Mouse (Mus musculus): ENCODE results near the gene Cryge.

- TF ChIP-seq CTCF (IDR thresholded peaks at IDR 0.05; ENCODE audit: low read depth): no peak
- TF ChIP-seq EP300 (IDR thresholded peaks at IDR 0.05; ENCODE audit: low read depth): no peak
Measured at GRCm38 (mm10) chr1:65075607-65076006, 24.7 kb upstream of the Cryge start.

All from liver, embryonic 14.5 days (tissue).